In the genomic region with DNA sequence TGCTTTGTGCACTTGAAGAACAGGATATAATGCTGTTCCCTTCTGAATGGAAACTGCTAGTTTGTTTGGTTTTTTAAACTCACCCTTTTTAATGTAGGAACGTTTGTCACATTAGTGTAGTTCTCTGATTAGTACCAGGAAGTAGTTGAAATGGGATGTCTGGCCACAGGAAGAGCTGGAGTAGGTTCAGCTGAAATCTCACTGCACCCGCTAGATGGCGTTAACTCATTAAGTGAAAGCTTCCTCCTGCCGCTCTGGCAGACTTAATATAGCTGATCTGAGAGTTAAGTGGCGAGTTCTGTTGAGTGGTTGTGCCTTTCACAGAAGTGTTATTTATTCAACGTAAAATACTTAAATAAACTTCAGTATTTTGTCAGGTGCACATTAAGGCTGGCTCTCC, we compare ENCODE assay signal across 8 mouse cellular contexts.
DNase-seq lines count a peak whose midpoint lies in the region; ATAC-seq lines count a peak whose summit lies in the region.

No protein-coding gene starts in this region.

- H3K36me3 ChIP-seq in hindbrain, embryonic 10.5 days: no peaks in the 10 kb centered on the region
- no peaks in the 10 kb centered on the region for H3K36me3 ChIP-seq in hindbrain, embryonic 13.5 days
- no peaks in the 10 kb centered on the region for H3K36me3 ChIP-seq in midbrain, embryonic 14.5 days (ENCODE audit: control insufficient read depth, insufficient read depth, low read length)

- H3K27me3 ChIP-seq in hindbrain, embryonic 10.5 days (ENCODE audit: insufficient read depth, poor library complexity, severe bottlenecking): no peaks in the 10 kb centered on the region
- H3K27me3 ChIP-seq in hindbrain, embryonic 13.5 days: no peaks in the 10 kb centered on the region
- H3K27me3 ChIP-seq in midbrain, embryonic 14.5 days (ENCODE audit: control insufficient read depth, insufficient read depth, low read length): no peaks in the 10 kb centered on the region

- H3K9me3 ChIP-seq in hindbrain, embryonic 10.5 days: no peaks in the 10 kb centered on the region
- no peaks in the 10 kb centered on the region for H3K9me3 ChIP-seq in hindbrain, embryonic 13.5 days
- no peaks in the 10 kb centered on the region for H3K9me3 ChIP-seq in midbrain, embryonic 14.5 days (ENCODE audit: control insufficient read depth, low read length)

- no peak overlapping the region for H3K9ac ChIP-seq in hindbrain, embryonic 13.5 days
- H3K9ac ChIP-seq in midbrain, embryonic 14.5 days (replicated peaks; ENCODE audit: low read length): no peak overlapping the region

- no peak overlapping the region for H3K4me3 ChIP-seq in hindbrain, embryonic 10.5 days
- no peak overlapping the region for H3K4me3 ChIP-seq in hindbrain, embryonic 13.5 days
- H3K4me3 ChIP-seq in midbrain, embryonic 14.5 days (replicated peaks; ENCODE audit: low read depth, low read length): no peak overlapping the region

- DNase-seq in hindbrain, embryonic 10.5 days (ENCODE audit: low spot score): peak; percentile 67
- DNase-seq in c-Kit-positive CD71-positive TER-119-positive erythroid progenitor cells, embryonic 14.5 days (ENCODE audit: low spot score): peak; percentile 65
- DNase-seq in forelimb bud, embryonic 11.5 days (ENCODE audit: low read depth, low spot score): peak; percentile 75
- DNase-seq in hindlimb bud, embryonic 11.5 days (ENCODE audit: extremely low spot score, low read depth, low spot score): peak; percentile 56
- peak; percentile 35 to 85 for DNase-seq in left cerebral cortex, adult 9 months (ENCODE audit: low spot score in 2 of 2)
- DNase-seq in midbrain, embryonic 14.5 days: peak; percentile 93
- DNase-seq in spleen, postnatal 36 days (ENCODE audit: low spot score in 2 of 2): peak; percentile 68 to 70

- no peaks in the 10 kb centered on the region for H3K4me1 ChIP-seq in hindbrain, embryonic 10.5 days (replicated peaks)
- H3K4me1 ChIP-seq in hindbrain, embryonic 13.5 days (replicated peaks): peaks cover 4% of the 10 kb centered on the region
- peaks cover 1% of the 10 kb centered on the region; the same call in 1 of the 2 replicates for H3K4me1 ChIP-seq in midbrain, embryonic 14.5 days (ENCODE audit: control insufficient read depth, insufficient read depth, low read length)

- no peak for ATAC-seq in hindbrain, embryonic 13.5 days (ENCODE audit: low FRiP score)
- no peak for ATAC-seq in midbrain, embryonic 14.5 days (ENCODE audit: low FRiP score, low TSS enrichment)

- no peak overlapping the region for H3K27ac ChIP-seq in hindbrain, embryonic 10.5 days
- no peak overlapping the region for H3K27ac ChIP-seq in hindbrain, embryonic 13.5 days
- H3K27ac ChIP-seq in midbrain, embryonic 14.5 days (replicated peaks; ENCODE audit: low read depth, low read length): no peak overlapping the region

- WGBS in hindbrain, embryonic 10.5 days: 7% methylated on average over 6 of the region's 6 CpGs
- WGBS in hindbrain, embryonic 13.5 days: 4% methylated on average over 6 of the region's 6 CpGs
- WGBS in midbrain, embryonic 14.5 days: 5% methylated on average over 6 of the region's 6 CpGs

- no peak overlapping the region for H3K4me2 ChIP-seq in hindbrain, embryonic 13.5 days
- H3K4me2 ChIP-seq in midbrain, embryonic 14.5 days (ENCODE audit: low read length): no peak overlapping the region
